Mouse (Mus musculus): ENCODE results near the gene Ppp1r37.
"Not testable (repeated sequence)": the region's sequence is repeated elsewhere in the genome, so short reads cannot be mapped to it uniquely, and the experiment has no call there.

Ppp1r37 gene

DNA sequence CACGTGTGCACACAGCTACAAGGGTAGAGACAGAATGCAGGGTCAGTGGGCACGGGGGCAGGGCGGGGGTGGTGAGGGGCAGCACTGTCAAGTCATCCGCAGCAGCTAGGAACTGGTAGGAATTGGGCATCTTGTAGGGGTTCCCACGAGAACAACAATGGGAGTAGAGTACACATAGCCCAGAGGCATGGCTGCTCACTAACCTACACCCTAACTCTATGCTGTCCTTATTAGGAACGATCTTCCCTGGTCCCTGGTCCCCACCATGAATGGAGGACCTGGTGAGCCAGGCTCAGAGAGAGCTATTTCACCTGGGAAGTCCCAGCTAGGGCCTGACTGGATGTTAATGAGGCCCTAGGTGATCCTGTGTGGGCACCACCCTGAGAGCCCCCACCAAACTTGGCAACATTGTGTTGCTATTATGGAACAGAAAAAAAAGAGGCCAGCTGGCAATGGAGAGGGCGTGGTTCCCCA lies 21.2 kb downstream of the Ppp1r37 start:
- CTCF ChIA-PET = no interaction called here

DNA sequence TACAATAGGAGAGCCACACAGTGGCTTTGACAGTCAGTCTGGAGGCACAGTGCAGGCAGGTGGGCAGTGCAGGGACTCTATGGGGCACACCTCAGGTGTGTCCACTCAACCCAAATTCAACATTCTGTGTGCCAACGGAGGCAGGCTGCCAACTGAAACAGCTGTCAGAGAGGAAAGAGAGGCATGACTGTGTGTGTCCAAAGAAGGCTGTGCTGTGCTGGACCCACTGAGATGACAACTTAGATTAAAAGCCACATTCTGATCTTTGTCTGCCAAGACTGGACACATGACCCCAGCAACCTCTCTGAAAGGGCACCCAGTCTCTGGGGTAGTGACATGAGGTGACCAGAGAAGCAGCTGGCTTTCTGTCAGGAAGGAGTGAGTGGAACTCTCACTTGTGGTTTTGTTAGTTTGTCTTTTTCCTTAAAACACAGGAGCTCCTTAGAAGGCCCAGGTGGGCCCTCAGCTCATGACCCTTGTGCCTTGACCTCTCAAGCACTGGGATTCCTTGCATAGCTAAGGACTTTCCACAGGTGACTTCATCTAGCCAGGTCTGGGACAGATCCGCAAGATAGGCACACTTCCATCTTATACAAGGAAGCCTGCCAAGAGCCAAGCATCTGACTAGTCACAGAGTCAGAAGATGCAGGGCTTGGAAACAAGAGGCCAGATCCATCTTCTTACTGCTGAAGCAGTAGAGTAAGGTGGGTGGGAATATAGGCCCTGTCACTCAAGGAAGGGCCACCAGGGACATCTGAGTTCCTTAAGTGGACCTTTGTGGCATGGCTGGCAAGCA lies 21.9 kb downstream of the Ppp1r37 start:
- CTCF ChIA-PET = no interaction called here

DNA sequence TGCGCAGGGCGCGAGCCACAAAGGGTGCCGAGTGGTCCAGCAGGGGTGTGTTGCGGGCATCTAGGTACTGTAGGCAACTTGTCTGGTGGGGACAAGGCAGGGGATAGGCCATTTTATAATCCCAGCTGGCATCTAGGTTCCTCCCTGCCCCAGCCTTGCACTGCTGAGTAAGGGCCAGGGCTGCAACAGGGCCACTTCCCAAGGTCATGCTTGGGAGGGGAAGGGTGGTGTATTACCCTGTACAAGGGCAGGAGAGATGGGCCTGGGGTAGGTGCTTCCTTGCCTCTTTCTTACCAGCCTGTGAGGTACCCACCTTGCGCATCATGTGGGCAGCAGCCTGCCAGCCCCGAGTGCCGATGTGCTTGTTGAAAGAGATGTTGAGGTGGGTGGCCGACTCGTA lies 28.2 kb downstream of the Ppp1r37 start:
- CTCF ChIA-PET = no interaction called here

DNA sequence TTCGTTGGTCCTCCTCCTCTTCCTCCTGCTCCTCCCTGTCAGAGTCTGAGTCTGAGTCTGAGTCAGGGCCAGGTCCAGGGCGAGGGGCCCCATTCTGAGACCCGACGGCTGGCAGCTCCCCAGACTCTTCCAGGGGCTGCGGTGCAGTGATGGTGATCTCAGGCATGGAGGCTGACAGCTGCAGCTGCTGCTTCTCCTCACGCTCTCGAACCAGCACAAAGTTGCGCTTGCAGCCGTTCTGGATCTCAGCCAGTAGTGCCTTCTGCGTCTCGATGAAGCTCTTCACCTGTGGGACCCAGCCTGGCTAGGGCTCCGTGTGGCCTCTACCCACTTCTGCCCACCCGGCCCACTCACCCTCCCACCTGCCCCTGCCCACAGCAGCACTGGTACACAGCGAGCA lies 30.6 kb downstream of the Ppp1r37 start:
- CTCF ChIA-PET = interaction anchor here (0.6 kb wide), 1 partner anchor 359 kb away, joined by 16 read pairs; no protein-coding TSS in a partner anchor

DNA sequence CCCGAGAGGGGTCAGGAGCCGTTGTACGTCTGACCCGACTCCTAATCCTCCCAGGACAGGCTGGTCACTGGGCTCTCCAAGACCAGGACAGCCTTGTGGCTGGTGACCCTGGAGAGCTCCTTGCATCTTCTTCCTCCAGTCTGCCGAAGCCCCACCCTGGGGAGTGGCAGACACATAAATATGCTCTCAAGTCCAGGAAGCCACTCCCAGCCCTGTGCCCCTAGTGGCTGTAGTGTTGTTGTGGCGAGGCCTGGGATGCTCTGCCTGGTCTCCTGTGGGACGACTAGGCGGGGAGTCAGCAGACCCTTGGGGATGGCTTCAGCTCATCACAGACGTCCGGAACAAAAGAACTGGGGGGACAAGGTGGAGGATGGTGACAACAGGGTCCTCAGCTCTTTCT lies 31.8 kb downstream of the Ppp1r37 start:
- CTCF ChIA-PET = no interaction called here

DNA sequence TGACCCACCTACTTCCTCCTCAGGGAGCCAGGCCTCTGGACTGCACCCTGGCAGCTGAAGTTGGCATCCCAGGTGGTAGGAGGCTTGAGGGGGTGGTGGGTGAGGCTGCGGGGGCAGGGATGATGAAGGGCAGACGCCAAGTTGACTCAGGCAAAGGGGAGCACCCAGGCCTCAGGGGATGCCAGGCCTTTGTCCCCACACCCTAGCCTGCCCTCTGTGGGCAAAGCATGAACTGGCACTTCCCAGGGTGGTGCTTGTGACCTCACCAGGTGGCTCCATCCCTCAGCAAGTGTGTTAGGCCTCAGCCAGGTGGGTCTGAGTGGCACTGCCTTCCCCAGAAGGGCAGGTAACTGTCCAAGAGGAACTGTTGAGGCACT lies 37.8 kb downstream of the Ppp1r37 start:
- CTCF ChIA-PET = no interaction called here

DNA sequence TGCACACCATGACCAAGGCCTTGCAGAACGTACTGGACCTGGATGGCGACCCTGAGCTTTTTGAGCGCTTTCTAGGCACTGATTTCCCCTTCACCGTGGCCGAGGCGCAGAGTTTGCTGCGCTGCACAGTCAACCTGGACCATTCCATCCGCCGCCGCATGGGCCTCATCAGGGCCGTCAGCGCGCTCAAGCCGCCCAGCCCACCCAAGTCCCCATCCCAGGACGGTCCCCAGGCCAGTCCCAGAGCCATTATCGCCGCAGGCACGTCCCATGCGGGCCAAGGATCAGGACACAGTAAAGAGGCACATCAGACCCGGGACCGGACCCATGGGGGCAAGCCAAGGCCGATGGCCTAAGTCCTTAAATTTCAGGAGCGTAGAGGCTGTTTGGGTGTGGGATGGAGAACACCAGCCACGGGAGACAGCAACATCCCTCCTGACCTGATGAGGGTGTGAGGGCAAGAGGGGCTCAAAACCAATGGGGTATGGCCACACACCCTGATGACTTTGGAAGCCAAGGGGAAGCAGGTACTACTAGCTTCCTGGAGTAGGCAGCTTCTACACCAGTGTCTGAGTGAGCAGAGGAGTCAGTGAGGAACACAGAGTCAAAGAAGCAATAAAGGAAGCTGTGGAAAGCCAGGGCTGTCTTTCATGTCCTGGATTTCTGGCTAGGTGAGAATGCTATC lies 38.3 kb downstream of the Ppp1r37 start:
- CTCF ChIA-PET = no interaction called here

DNA sequence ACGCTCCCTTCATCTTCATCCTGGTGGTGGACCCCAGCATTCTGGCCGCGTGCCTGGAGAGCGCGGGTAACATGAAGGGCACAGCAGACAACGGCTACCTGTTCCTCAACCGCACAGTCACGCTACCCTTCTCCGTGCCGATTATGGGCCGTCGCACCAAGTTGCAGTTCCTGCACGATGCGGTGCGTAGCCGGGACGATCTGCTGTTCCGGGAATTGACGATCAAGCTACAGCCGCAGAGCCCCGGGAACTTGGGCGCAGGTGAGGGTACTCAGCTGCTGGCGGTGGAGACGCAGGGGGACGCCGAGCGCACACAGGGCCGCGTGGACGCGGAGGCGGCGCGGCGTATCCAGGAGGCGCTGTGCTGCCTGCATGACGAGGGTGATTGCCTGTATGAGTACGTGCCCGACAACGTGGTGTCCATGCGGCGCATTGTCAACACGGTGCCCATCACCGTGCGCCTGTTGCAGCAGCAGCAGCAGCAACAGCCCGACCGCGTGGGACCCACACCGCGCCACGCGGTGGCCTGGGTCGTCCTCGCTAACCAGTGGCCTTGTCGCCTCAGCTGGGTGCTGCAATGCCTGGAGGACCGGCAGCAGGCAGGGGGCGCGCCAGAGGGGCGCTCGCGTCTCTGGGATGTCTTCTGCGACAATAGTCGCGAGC lies 39.0 kb downstream of the Ppp1r37 start:
- CTCF ChIA-PET = no interaction called here

DNA sequence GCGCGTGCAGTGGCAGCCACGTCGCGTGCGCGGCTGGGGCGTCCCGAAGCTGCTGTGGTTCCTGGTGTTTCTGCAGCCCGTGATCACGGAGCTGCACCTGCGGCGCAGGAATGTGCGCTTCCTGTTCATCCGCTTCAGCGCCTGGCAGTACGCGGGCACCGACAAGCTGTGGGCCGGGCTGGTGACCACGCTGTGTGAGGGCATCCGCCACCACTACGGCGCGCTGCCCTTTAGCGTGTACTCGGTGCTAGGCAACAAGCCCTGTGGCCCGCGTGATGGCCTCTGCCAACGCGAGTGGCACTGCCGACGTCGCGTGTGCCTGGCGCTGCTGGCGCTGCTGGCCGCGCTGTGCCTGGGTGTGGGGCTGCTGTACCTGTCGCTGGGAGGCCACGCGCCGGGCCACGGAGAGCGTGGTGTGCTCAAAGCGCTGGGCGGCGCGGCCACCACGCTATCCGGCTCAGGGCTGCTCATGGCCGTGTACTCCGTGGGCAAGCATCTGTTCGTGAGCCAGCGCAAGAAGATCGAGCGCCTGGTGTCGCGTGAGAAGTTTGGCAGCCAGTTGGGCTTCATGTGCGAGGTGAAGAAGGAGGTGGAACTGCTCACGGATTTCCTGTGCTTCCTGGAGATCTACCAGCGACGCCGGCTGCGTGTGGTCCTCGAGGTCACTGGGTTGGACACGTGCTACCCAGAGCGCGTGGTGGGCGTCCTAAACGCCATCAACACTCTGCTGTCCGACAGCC lies 39.7 kb downstream of the Ppp1r37 start:
- CTCF ChIA-PET = interaction anchor here (0.5 kb wide), 1 partner anchor 346 kb away, joined by 5 read pairs; no protein-coding TSS in a partner anchor

DNA sequence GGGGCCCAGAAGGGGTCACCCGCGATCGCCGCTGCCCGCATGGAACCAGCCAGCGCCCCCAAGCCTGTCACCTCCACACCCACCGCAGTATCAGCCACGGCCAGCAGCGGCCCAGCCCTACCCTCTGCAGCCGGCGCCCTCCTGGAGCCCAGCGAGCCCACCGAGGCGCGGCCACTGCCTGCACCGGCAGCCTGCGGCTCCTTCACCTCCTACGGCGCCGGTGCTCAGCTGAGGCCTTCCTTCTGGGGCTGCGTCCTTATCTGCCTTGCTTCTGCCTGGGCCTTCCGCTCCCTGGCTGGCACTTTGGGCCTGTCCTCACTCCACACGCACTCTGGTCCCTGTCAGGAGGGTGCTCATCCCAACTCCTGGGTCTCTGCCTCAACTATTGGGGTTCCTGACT lies 42.8 kb downstream of the Ppp1r37 start:
- CTCF ChIA-PET = interaction anchor here (0.6 kb wide), 1 partner anchor 401 kb away, joined by 5 read pairs; the partner anchor contains the start of gene Pvr

DNA sequence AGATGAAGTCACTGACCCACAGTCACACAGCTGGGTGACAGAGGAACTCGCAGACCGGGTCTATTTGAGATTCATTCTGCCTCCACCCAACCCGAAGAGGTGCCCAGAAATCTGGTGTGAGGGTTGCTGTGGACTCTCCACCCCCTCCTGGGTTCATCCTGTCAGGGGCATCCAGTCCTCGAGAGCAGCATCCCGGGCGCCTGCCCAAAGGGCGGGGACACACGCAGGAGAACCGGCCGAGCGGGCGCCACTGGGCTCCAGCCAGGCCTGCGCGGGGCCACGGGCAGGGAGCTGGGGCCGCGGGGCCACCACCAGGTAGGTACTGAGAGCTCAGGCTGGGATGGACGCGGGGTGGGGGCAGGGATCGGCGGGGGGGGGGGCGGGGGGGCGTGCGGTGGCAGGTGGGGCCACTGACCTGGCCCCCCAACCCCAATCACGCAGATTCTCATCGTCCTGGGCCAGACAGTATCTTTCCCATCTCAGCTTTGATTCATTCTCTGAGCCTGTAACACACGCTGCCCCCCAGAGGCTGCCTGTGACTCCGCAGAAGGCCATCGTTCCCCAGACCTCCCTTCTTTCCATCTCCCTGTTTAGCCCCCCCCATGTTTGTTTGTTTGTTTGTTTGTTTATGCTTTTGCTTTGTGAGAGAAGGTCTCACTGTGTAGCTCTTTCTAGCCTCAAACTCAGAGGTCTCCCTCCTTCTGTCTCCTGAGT lies 45.1 kb downstream of the Ppp1r37 start, which contains the start of gene Nkpd1:
Gene Nkpd1, plus strand, starts transcription at position 187 of the 714 bp plus-strand sequence.
- CTCF ChIA-PET = interaction anchor here (0.6 to 1.2 kb wide), 3 partner anchors 56 to 84 kb away, joined by 3 to 6 read pairs (median 4); no protein-coding TSS in a partner anchor

DNA sequence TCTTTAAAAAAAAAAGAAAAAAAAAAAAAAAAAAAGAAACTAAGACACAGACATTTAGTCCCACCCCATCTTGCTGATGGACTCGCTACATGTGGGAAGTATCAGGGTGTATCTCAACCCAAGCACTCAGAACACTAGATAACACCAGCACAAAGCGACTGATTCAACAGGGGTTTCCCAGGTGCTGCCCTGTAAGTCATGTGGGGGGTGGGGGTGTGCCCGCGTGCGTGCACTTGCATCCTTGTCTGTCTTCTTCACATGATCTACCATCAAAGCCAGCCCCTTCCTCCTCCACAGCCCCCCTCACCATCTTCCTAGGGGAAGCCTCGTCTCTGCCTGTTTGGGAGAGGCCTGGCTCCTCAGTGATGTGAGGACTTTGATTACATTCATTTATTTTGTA lies 50.5 kb downstream of the Ppp1r37 start:
- CTCF ChIA-PET = no interaction called here

DNA sequence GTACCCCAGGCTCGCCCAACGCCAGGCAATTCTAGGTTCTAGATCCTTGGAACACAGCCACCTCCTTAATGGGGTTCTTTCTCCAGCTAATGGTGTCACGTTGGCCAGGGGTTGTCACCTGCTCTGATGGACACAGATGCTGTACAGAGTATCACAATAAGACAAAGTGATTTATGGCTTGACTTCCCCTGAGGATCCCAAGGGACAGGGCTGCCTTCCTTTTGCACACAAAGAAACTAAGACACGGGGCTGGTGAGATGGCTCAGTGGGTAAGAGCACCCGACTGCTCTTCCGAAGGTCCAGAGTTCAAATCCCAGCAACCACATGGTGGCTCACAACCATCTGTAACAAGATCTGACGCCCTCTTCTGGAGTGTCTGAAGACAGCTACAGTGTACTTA lies 50.9 kb downstream of the Ppp1r37 start:
- CTCF ChIA-PET = not testable (repeated sequence)

DNA sequence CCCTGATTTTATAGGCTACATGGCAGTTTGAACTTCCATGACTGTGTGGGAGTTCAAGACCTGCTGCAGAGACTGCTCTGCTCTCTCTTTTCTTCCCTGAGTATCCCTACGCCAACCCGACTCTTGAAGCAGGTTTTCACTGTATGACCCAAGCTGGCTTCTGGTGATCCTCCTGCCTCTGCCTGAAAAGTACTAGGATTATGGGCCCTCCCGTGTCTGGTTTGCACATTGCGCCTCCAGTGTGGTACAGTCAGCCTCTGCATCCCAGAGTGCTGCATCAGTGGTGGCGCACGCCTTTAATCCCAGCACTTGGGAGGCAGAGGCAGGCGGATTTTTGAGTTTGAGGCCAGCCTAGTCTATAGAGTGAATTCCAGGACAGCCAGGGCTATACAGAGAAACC lies 53.1 kb downstream of the Ppp1r37 start:
- CTCF ChIA-PET = no interaction called here

DNA sequence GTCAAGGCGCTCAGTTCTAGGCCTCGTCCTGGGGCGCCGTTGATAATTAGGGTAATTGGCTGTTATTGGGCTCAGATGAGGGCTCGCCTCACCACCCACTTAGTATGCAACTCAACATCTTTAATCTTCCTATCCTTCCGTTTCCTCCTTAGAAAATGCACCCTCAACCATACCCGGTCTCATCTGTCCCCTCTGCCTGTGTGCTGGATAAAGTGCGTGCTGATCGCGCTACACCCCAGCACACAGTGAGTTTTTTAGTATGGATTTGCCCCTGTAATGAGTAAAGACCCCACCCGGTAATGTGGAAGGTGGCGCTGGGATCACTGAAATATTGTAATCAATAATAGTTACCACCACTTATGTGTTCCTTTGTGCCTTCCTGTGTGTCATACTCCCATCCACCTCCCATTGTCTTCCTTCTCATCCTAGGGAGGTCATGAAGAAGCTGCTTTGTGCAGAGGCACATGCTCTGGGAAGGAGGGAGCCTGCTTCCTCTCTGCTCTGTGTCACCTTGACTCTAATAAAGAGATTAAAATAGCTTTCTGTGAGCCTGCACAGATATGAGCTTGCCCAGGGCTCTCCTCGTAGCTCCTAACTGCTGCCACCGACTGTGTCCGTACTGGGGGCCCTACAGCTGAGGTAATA lies 53.8 kb downstream of the Ppp1r37 start:
- CTCF ChIA-PET = interaction anchor here (0.6 kb wide), 1 partner anchor 53 kb away, joined by 4 read pairs; no protein-coding TSS in a partner anchor

DNA sequence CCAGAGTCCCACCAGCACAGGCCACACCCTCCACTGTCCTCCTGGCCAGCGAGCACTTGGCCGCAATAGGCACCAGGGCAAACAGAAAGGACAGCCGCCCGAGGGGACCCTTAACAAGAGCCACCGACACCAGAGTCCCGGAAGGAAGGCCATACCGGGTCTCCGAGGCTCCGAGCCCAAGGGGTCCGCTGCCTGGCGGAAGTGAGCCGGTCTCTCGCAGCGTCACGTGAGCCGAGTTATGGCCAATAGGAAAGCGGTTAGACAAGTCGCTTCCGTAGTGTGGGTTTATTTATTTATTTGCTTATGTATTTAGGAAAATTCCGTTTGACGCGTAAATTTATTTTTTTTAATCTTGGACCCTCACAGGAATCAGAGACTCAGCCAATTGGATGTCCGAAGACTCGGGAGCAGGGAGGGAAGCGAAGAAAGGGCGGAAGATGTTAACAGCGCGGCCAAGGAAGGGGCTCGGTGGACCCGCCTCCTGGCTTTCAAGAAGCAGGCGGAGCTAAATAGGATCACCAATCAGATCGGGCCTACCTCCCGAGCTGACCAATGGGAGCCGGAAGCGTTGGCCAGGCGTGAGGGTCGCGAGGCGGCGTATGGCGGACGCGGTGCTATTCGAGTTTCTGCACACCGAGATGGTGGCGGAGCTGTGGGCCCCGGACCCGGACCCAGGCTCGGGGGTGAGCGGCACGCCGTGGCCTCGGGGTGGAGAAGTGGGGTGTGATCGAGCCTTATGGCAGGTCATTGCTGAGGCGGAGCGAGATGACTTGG lies 54.5 kb downstream of the Ppp1r37 start, which contains the start of the genes Bloc1s3 and Trappc6a:
Gene Bloc1s3, minus strand, starts transcription at position 218 of the 774 bp plus-strand sequence.
Gene Trappc6a, plus strand, starts transcription at position 246 of the 774 bp plus-strand sequence.
- CTCF ChIA-PET = interaction anchor here (0.6 to 1.4 kb wide), 2 partner anchors 54 kb away, joined by 4 to 5 read pairs; partner anchors contain the start of gene Ppp1r37

DNA sequence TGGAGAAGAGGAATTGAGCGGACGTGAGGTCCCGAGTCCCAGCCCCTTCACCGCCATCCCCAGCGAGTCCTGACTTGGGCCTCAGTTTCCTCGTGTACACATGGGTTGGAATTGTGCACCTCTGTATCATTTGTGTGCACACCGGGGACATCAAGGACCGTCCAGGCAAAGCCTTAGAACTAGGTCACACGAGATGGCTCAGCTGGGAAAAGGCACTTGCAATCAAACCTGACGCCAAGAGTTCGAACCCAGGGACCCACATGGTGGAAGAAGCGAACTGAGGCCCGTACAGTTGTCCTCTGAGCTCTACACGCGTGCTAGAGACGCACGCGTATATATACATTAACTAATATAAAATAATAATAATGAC lies 55.3 kb downstream of the Ppp1r37 start:
- CTCF ChIA-PET = interaction anchor here (1.4 kb wide), 1 partner anchor 55 kb away, joined by 5 read pairs; the partner anchor contains the start of gene Ppp1r37

DNA sequence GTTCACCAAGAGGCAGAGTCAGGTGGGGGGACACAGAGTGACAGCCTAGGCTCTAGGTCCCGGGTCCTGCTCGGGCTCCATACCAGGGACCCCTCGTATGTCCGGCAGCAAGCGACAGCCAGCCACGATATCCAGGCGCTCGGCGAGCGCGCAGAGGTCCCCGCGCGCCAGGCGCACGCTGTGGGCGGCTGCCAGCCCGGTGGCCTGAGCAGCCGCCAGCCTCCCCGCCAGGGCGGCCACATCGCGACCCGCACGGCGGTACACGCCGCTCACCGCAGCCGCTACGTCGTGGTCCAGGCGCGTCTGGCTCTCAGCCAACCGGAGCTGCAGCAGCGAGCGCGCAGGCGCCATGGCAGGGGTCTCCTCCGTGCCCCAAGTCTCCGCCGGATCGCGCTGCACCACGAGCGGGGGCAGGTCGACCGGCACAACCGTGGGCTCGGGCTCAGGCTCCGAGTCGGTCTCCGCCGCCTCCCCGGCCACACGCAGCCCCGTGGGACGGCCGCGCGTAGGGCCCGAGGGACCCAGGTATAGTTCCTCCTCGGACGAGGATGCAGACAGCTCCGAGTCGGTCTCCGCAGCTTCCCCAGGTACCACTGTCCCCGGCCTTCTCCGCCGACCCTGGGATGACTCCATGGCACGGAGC lies 55.8 kb downstream of the Ppp1r37 start:
- CTCF ChIA-PET = interaction anchor here (1.4 kb wide), 1 partner anchor 55 kb away, joined by 5 read pairs; the partner anchor contains the start of gene Ppp1r37

DNA sequence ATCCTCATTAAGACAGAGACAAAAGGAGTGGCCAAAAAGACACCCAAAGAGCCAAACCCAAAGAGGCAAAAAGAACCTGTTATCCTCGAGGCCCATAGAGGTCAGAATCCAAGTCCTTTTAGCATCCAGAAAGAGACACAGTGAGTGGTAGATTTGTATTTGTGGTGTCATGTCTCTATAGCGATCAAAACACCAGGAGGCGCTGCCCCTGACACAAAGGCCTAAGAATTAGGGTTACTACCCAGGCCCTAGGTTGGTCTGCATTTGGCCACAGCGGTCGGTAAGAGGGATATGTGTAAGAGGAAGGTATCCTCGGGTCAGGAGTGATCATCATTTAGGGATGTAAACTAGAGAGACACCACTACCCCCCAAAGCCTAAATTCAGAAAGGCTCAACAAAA lies 56.5 kb downstream of the Ppp1r37 start:
- CTCF ChIA-PET = no interaction called here
